Mouse (Mus musculus) T-helper 1 cell (primary cell): ENCODE measurements around the gene Nlk.
"Not testable (repeated sequence)": the region's sequence is repeated elsewhere in the genome, so short reads cannot be mapped to it uniquely, and the experiment has no call there.

Experiments
- in situ Hi-C: fragments of 300-600 bp; cut with MboI, MseI; formaldehyde crosslinking; loops from one replicate; pipeline ENCODE4 v1.15.1; 2025; ENCODE audit warnings: high pct_unique_total_duplicates

The Nlk gene

GRCm38 (mm10) chr11:78681058-78681457 is 16.1 kb downstream of the Nlk start:
- in situ Hi-C loops = no loop called here

DNA sequence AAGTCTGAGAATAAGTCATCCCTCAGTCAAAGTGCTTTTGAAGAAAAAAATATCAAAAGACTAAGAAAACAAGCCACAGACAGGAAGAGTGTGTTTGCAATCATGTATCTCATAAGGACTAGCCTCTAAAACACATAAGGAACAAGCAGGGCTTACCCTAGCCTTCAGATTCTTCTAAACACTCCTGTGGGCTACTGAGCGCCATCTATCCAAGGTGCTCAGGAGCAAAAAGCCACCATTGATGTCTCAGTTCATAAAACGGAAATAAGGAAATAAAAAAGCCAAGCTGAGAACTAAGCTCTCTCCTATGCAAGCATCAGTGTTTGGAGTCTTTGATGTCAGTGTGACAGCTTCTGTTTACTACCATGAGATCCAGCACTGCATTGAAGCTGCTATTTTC is 18.4 kb downstream of the Nlk start:
- in situ Hi-C loops = no loop called here

DNA sequence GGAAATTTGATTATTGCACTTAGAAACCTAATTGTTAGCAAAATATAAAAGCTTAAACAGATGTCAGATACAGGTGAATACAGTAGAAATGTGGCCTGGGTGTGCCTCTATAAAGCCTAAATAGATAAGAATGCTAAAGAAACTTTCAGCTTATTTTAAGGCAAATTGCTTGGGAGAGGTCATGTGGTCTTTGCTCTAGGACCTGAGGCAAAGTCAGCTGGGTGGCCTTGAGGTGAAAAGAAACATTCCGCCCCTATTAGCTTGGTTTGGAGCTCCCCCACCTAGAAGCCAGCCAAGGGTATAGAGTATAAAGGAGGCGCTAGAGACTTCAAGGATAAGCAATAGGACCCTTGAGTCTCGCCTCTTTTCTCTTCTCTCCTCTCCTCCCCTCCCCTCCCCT is 28.5 kb downstream of the Nlk start:
- in situ Hi-C loops = no loop called here

DNA sequence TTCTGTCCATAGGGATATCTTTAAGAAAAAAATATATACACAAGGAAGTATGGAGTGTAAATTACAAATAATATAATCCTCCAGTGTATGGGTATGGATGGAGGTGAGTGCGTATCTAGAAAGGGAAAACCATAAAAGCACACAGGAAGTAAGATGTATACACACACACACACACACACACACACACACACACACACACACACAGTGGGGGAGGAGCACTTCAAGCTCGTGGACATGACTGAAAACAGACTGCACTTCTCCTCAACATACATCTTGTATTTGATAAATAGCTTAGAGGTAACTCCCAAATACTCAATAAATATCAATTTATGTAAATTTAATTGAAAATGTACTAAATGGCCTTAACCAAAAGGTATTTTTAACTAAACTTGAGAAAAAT is 32.3 kb downstream of the Nlk start:
- in situ Hi-C loops = no loop called here

DNA sequence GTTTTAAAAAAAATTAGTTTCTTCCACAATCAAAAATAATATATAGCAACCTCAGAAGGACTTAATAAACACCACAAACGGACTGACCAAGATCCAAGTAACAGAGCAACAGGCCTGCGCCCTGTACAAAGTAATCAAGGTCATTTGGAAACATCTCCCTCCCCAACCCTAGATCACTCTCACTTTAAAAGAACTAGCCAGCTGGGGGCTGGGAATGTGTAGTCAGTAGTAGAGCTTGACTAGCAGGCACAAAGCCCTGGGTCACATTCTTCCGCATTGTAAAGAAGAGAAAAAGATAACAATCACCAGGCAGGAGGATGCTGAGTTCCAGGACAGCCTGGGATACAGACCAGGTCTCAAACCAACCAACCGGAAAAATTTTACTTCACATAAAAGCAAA is 33.3 kb downstream of the Nlk start:
- in situ Hi-C loops = no loop called here

DNA sequence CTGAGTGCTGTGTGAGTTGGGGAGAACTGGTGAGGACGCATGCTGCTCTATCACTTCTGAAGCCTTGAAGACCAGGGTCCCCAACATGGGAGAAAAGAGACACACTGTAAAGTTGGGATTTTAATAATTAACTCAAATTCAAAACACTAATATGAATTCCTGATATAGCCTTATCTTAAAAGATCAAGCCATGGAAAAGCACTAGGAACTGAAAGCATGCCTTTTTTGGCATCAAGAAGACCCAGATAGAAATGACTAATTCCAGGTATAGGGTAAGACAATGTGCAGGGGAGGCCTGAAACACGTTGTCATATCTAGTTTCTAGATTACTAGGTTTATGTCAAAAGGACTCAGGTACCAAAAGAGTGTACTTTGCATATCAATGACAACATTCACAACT is 48.0 kb downstream of the Nlk start:
- in situ Hi-C loops = no loop called here

- in situ Hi-C loops = not testable (repeated sequence)
Measured at GRCm38 (mm10) chr11:78648405-78648804, 48.8 kb downstream of the Nlk start.

DNA sequence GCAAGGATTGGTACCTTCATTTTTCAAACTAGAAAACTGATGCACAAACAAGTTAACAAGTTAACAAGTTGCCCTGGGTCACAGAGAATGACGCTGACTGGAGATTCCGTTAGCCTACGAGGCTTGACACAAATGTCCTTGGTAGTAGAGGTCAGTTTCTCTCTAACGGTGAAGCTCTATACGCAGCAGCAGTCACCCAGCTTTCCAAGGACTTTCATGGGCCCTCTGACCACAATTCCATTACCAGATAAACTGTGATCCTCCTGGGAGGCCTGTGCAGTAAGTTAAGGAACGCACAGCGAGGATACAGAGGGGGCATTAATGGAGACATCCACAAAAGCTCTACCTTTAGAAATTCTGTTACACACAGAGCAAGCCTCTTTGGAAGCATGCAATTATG is 53.4 kb downstream of the Nlk start:
- in situ Hi-C loops = no loop called here

DNA sequence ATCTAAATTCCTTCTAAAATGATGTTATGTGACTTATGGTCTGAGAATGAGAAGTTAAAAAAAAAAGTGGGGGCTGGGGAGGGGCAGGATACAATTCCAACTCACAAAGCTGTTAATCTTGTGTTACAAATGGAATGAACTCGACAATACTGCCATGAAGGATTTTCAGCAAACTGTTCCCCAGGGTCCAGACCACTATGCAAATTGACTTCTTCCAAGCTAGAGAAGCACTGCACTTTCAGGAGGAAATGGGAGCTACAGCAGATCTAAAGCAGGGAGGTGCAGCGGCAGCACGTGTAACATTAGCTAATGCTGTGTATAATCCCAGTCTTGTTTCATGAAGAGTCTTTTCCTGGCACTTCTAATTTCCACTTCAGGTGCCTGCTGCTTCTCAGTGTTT is 55.0 kb downstream of the Nlk start:
- in situ Hi-C loops = no loop called here

- in situ Hi-C loops = no loop called here
Measured at GRCm38 (mm10) chr11:78641088-78641487, 56.1 kb downstream of the Nlk start.

DNA sequence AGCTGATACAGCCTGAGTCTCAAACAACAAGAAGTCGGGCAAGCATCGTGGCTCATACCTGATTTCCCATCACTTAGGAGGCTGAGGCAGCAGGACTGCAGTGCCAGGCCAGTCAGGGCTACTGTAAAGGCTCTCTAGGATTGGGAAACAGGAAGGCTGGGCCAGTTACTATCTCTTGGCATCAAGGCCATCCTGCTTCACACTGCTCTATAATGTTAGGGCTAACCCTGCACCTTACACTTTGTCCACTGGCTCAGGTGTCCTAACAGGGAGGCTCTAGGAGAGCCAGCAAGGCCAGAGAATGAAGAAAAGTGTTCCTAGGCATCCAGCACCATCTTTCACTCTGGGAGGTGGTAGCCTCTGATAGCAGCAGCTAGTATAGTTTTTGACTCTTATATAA is 64.4 kb downstream of the Nlk start:
- in situ Hi-C loops = no loop called here

- in situ Hi-C loops = no loop called here
Measured at GRCm38 (mm10) chr11:78628871-78629270, 68.3 kb downstream of the Nlk start.

- in situ Hi-C loops = no loop called here
Measured at GRCm38 (mm10) chr11:78624377-78624776, 72.8 kb downstream of the Nlk start.

- in situ Hi-C loops = no loop called here
Measured at GRCm38 (mm10) chr11:78621926-78622325, 75.2 kb downstream of the Nlk start.

GRCm38 (mm10) chr11:78620179-78620578 is 77.0 kb downstream of the Nlk start:
- in situ Hi-C loops = no loop called here

DNA sequence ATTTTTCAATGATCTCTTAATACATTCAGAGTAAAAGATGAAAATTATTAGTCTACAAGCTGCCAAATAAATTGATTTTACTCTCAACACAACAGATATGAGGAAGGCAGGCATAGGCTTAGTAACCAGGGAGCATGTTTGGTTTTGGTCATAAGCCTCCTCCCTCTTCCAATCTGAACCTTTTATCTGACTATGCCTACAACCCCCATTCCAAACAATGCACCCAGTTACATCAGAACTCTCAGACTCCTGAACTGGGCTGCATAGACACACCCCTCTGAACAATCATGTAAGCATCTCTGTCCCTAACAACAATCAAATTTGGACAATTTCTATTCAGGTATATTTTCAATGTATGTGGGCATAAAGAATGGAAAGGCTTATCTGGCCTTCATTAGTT is 85.9 kb downstream of the Nlk start:
- in situ Hi-C loops = no loop called here

GRCm38 (mm10) chr11:78609657-78610056 is 87.5 kb downstream of the Nlk start:
- in situ Hi-C loops = no loop called here

DNA sequence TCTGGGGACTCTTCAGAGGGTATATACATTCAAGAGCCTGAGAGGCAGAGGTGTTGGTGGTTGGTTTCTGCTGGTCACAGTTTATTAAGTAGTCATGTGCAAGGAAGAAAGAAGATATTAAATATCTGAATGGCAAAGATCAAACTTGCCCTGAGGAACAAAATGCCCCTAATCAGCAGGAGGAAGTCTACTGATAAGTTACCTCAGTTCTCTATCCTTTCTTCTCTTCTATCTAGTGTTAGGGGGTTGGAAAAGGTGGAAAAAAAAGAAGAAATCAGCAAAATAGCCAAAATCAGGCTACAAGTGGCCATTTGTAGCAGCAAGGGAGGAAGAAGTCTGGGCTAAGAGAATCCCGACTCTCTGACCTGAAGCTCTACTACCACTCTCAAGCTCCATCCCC is 92.3 kb downstream of the Nlk start:
- in situ Hi-C loops = no loop called here

DNA sequence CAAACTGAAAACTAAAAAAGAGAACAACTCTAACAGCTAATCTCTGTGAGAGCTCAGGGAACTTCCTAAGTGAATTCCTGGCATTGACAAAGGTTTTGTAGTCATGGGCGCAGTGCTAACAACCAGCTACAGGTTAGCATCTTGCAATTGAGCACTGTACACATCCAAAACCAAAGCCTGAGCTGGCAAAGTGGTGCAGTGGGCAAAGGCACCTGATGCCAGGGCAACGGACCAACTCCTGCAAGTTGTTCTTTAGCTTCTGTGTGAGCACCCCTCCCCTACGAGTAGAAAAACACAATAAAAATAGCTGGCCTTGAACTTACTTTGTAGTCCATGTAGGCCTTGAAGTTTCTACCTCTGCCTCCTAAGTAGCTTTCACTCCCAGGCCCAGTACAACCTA is 94.4 kb downstream of the Nlk start:
- in situ Hi-C loops = no loop called here

DNA sequence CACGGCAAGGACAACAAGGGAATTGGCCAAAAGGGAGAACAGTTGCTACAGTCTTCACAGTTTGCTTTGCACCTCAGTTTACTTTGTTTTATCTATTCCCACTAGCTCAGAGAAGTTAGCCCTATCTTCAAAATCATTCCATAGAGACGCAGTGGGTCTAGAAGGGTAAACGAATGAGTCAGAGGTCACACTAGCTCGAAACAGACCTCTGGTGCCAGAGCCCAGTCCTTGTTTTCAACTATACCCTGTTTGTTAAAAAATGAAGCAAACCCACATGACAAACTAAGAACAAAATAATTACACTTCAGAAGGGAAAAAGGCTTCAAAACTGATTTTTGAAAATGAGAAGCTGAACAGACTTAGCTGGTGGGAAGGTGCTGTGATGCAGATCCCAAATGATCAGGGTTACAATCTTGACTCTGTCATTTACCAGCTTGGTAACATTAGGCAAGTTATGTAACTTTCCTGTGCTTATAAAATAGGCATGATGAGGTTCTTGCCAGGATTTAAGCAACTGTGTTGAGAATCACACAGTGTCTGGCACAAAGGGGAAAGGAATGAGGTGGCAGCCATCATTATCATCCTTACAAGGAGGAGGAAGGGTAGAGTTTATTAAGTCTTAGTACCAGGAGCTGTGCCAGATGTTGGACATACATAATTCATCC is 96.1 kb downstream of the Nlk start:
- in situ Hi-C loops = no loop called here

DNA sequence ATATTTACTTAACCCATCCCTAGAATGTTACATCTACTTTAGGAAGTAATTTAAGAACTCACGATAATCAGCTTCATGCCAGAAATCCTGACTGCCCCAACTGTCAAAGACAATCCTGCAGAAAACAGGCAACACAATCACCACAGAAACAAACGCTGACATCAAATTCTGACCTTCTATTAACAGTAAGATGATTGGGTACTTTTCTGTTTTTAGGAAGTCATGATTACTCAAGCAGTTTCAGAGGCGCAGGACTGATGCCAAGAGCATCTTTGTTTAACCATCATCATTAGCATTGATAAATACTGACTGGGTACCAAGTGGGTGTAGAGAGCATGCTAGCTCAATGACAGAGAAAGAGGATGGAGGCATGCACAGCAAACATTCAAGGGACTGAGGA is 96.7 kb downstream of the Nlk start:
- in situ Hi-C loops = no loop called here

GRCm38 (mm10) chr11:78600051-78600450 is 97.1 kb downstream of the Nlk start:
- in situ Hi-C loops = no loop called here

DNA sequence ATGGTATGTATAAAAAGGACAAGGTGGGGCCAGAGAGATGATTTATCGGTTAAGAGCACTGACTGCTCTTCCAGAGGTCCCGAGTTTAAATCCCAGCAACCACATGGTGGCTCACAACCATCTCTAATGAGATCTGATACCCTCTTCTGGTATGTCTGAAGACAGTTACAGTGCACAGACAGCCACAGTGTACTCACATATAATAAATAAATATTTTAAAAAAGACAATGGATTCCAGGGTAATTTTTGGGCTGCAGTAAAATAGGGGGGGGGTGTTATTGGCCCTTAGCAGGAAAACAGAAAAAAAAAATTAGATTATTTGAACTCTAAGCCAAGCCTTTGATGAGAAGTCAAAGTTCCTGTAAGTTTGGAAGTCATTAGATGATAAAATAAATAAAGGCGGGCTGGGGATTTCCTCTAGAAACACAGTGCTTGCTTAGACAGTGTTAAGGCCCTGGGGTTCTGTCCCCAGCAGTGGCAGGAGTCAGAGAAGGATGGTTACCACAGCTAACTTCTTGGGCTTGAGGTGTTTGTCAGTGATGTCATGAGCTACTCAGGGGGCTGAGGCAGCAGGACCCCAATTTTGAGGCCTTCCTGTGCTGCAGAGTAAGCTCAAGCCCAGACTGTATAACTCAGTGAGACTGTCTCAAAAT is 98.3 kb downstream of the Nlk start:
- in situ Hi-C loops = no loop called here

GRCm38 (mm10) chr11:78596750-78597149 is 100.4 kb downstream of the Nlk start:
- in situ Hi-C loops = no loop called here
